ENCODE assay signal across 4 mouse cellular contexts in the genomic region with DNA sequence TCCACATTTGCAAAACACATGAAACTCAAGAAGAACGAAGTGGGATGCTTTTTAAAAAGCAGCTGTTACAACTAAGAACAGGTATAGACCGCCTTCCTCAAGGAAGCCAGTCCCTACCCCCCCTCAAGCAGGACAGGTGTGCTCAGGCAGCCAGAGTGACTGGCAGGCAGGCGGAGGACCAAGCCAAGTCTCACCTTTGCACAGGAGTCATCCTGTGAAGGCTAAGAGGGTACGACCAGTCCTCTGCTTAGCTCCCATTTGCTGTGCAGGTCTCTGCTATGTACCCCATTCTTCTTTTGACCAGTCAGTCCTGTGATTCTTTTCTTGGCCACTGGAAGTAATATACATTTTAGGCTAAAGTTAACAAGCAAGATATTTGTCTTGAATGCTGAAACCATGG.
"Had no signal": no experiment of that assay in that cellular context is flagged by ENCODE, and none has a peak within 500 bp of the region (broad histone marks: within the 10 kb centered on the region; RNA-seq: fewer than 3 reads in every experiment).

No protein-coding gene starts in this region.

- H3K27ac ChIP-seq: layer of hippocampus, adult 2 months; limb, embryonic 13.5 days; liver, embryonic 14.5 days; stomach, postnatal 0 days had no signal

- H3K27me3 ChIP-seq: limb, embryonic 13.5 days had no signal

- H3K36me3 ChIP-seq: limb, embryonic 13.5 days had no signal

- H3K4me2 ChIP-seq: limb, embryonic 13.5 days had no signal

- H3K9ac ChIP-seq: limb, embryonic 13.5 days; liver, embryonic 14.5 days had no signal

- H3K4me1 ChIP-seq: limb, embryonic 13.5 days had no signal

- H3K9me3 ChIP-seq: limb, embryonic 13.5 days had no signal

- H3K4me3 ChIP-seq: layer of hippocampus, adult 2 months; limb, embryonic 13.5 days had no signal
